Mouse (Mus musculus) left cerebral cortex, postnatal 36 days (tissue): Measurements from ENCODE around the gene Grm2. TPM values are rescaled to one million over a fixed set of nuclear protein-coding genes. Genes with fewer than 3 reads are reported as not detected.

Experiments
- DNase-seq, 2 experiments: peaks; one replicate each; pipeline ENCODE4 v3.0.0; 2021 to 2022; ENCODE audit warnings: low spot score in 2 of 2, mixed read lengths in 1 of 2
- intact Hi-C: fragments of 180-260 bp; cut with DNase I; formaldehyde crosslinking; loops from one replicate; pipeline ENCODE4 v1.15.1; 2025
- total RNA-seq, 2 experiments: library from RNA; stranded (reverse); gene quantifications; 2 replicates each; pipeline ENCODE4 v1.2.3; 2021

Gene Grm2
- total RNA-seq, result 10 to 100 TPM; 53.5 to 72.7 TPM

GRCm38 (mm10) chr9:106655884-106656720 lies at the start of gene Grm2:
Gene Grm2 (minus strand): TSS chr9:106656082.
- intact Hi-C loops, result no loop called here
- peak in 1 of 2 experiments; percentile 63 for DNase-seq

- no peak for DNase-seq
- intact Hi-C loops, result no loop called here
Observed at GRCm38 (mm10) chr9:106692973-106693481, 37.1 kb upstream of the Grm2 start.

GRCm38 (mm10) chr9:106688834-106689233 lies 33.0 kb upstream of the Grm2 start:
- no peak for DNase-seq
- intact Hi-C loops, result loop anchor here (10.0 kb wide), 1 partner anchor 596 kb away; the partner anchor contains the start of gene Mapkapk3

GRCm38 (mm10) chr9:106686983-106687650 lies 31.2 kb upstream of the Grm2 start:
- peak; percentile 51 to 64 for DNase-seq
- intact Hi-C loops, result loop anchor here (10.0 kb wide), 1 partner anchor 598 kb away; the partner anchor contains the start of gene Mapkapk3

GRCm38 (mm10) chr9:106685249-106686101 lies 29.6 kb upstream of the Grm2 start, which contains the start of gene Tex264:
Gene Tex264 (minus strand): TSS chr9:106685927.
- intact Hi-C loops, result loop anchor here (2.0 to 10.0 kb wide), 2 partner anchors 135 to 599 kb away; partner anchors contain the start of genes Dcaf1 and Mapkapk3
- DNase-seq, result peak; percentile 87 to 91

- intact Hi-C loops, result loop anchor here (2.0 to 10.0 kb wide), 3 partner anchors 136 to 600 kb away; partner anchors contain the start of genes Dcaf1, Mapkapk3 and Rbm15b
- no peak for DNase-seq
Observed at GRCm38 (mm10) chr9:106684918-106685248, 29.0 kb upstream of the Grm2 start.

- intact Hi-C loops, result loop anchor here (2.0 to 10.0 kb wide), 3 partner anchors 137 to 601 kb away; partner anchors contain the start of genes Dcaf1, Mapkapk3 and Rbm15b
- no peak for DNase-seq
Observed at GRCm38 (mm10) chr9:106684093-106684872, 28.4 kb upstream of the Grm2 start.

GRCm38 (mm10) chr9:106681026-106681425 lies 25.1 kb upstream of the Grm2 start:
- peak; percentile 50 to 52 for DNase-seq
- intact Hi-C loops, result loop anchor here (5.0 to 10.0 kb wide), 2 partner anchors 206 to 604 kb away; partner anchors contain the start of genes Mapkapk3 and Rbm15b

GRCm38 (mm10) chr9:106678242-106678641 lies 22.4 kb upstream of the Grm2 start:
- DNase-seq, result no peak
- intact Hi-C loops, result no loop called here

GRCm38 (mm10) chr9:106677702-106678101 lies 21.8 kb upstream of the Grm2 start:
- intact Hi-C loops, result no loop called here
- DNase-seq, result no peak

- intact Hi-C loops, result no loop called here
Observed at GRCm38 (mm10) chr9:106676571-106676970, 20.7 kb upstream of the Grm2 start.

GRCm38 (mm10) chr9:106675965-106676364 lies 20.1 kb upstream of the Grm2 start:
- intact Hi-C loops, result no loop called here

More at GRCm38 (mm10) chr9:106676571-106676970, 20.7 kb upstream of the Grm2 start:
- no peak for DNase-seq

GRCm38 (mm10) chr9:106675480-106675879 lies 19.6 kb upstream of the Grm2 start:
- intact Hi-C loops, result no loop called here
- peak; percentile 74 to 84 for DNase-seq

More at GRCm38 (mm10) chr9:106675965-106676364, 20.1 kb upstream of the Grm2 start:
- DNase-seq, result peak in 1 of 2 experiments; percentile 65

GRCm38 (mm10) chr9:106673860-106674259 lies 18.0 kb upstream of the Grm2 start:
- DNase-seq, result no peak
- intact Hi-C loops, result no loop called here

GRCm38 (mm10) chr9:106664856-106665255 lies 9.0 kb upstream of the Grm2 start:
- intact Hi-C loops, result no loop called here
- no peak for DNase-seq

- peak; percentile 77 to 84 for DNase-seq
Observed at GRCm38 (mm10) chr9:106664433-106664832, 8.6 kb upstream of the Grm2 start.

GRCm38 (mm10) chr9:106663200-106663599 lies 7.3 kb upstream of the Grm2 start:
- intact Hi-C loops, result no loop called here
- DNase-seq, result no peak

More at GRCm38 (mm10) chr9:106664433-106664832, 8.6 kb upstream of the Grm2 start:
- intact Hi-C loops, result no loop called here

GRCm38 (mm10) chr9:106659935-106660334 lies 4.1 kb upstream of the Grm2 start:
- intact Hi-C loops, result no loop called here
- DNase-seq, result no peak
